Mouse (Mus musculus) monocyte, adult 2 months (primary cell): ENCODE measurements around the gene Aif1l.

Experiments used
- DNase-seq, 2 experiments: peaks; one replicate each; pipeline ENCODE4 v3.0.0; 2022; ENCODE audit warnings: low spot score in 2 of 2, low read depth in 1 of 2

The Aif1l gene

GRCm38 (mm10) chr2:32008311-32008710 is 58.4 kb downstream of the Aif1l start:
- DNase-seq = no peak

GRCm38 (mm10) chr2:32008716-32009115 is 58.8 kb downstream of the Aif1l start:
- DNase-seq = no peak

DNA sequence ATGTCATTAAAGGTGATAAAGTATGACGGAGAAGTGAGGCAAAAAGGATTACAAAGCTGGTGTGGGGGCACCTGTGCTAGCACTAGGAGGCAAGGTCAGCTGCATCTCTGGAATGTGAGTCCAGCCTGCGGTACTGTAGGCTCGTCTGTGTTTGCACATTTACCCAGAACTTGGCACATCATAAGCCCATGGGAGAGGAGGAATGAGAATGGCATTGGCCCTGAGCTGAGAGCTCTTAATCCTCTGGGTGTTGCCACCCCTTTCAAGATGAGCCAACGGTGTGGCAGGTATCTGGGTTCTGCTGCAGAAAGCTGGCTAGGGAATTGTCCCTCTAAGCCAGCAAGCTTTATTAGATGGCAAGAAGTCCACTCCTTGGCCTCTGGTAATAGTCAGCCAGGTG is 69.8 kb downstream of the Aif1l start:
- no peak for DNase-seq

DNA sequence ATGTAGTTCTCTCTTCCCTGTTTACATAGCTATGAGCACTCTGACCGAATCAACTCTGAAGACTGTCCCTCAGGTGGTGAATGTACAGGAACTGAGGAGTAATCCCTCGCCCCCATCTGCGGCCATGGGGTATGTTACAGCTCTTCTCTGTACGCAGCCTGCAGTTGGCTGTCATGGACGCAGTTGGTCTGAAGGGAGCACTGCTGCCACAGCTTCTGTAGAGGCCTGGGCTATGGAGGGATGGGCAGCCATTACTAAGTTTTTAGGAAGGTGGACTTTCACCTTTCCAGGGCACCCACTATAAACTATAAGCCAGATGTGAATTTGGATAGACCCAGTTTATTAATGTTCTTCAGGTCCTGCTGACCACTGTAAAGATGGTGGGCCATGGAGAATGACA is 70.3 kb downstream of the Aif1l start:
- DNase-seq = no peak
